Mouse (Mus musculus) CD8-positive naive resting alpha-beta T cell, adult 2 months (primary cell): ENCODE data around the gene Rtn4rl1.

Source experiments
- DNase-seq, 2 experiments: peaks; one replicate each; pipeline ENCODE4 v3.0.0; 2022; ENCODE audit warnings: low read depth in 2 of 2, low spot score in 2 of 2

Gene Rtn4rl1

GRCm38 (mm10) chr11:75247137-75247730 lies 53.7 kb downstream of the Rtn4rl1 start:
- no peak for DNase-seq

DNA sequence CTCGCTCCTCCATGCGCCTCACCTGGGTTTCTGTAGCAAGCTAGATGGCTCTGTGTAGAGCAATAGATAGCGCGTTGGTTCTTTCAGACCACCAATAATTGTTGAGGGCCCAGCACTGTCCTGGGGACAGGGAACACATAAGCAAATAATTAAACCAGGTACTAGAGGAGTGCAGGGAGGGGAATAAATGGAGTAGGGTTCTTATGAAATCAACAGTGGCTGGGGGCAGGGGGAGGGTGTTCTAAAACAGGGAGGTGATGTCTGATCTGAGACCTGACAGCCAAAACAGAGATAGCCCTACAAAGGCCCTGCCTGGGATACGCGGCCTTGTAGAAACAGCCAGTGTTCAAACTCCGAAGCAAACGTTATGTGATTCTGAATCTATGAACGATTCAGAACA lies 56.0 kb downstream of the Rtn4rl1 start:
- no peak for DNase-seq

DNA sequence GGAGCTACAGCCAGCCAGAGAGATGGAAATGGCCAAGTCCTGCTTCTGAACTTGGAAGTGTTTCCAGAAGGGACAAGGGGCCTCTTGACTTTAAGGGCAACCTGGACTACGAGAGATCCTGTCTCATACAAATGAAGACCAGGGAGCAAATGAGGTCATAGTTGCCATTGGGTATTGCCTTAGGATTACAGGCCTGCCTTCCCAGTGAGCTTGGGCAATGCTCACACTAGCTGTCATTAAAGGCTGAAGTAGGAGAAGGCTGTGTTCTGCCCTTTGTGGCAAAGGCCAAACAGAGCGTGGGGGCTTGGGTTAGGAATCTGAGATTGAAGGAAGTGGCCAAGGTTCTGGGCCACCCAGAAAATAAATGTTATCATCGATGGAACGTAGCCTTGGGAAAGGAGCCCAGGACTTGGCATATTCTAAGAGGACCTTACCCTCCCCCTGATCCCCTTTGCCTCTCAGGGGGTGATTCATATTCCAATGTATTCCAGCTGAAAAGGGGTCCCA lies 57.5 kb downstream of the Rtn4rl1 start:
- DNase-seq, result no peak

DNA sequence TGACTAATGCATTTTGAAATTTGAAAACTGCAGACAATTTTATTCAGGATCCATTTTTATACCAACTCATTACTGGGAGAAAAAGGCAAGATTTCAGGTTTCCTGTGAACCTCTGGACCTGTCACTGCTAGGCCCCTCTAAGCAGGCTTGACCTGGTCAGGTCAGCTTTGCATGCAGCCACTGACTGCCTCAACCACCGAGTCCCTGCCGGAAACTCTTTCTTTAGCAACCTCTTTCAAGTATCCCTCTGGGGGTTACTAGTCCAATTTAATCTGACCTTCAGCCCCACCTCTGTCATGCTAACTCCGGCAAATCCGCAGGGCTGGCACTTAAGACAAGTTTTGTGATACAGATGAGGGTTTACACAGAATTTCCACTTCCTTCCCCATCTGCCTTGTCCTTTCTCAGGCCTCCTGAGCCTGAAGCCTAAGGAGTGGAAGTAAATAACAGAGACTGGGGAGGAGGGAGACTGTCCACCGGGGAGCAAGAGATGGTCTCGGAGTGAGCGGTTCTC lies 58.0 kb downstream of the Rtn4rl1 start:
- DNase-seq, result no peak

DNA sequence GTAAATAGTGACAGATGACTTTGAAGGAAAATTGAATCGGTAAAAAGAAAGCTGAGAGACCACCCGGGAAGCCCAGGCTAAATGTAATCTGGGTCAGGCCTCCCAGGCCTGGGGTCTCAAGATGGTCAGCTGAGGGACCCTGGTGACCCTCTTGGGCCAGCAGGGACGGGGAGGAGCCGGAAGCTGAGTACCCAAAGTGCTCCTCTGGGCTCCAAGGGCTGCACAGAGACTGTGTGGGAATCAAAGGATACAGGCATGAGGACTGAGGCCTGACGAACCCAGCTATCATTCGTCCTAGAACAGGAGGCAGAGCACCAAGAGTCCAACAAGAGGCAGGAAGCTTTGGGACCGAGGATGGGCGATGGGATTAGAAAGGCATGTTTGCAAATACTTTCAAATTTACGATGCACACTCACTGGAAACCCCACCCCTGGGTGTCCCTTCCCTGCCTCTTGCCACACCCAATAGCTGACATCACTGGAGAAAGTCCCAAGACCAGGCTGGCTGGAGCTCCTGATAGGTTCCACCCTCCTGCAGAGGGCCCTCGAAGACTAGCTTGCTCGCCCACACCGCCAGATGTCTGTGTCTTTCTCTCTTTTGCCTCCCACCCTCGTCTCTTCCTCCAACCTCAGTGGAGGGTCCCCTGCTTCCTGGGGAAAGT lies 60.8 kb downstream of the Rtn4rl1 start:
- DNase-seq, result peak in 1 of 2 experiments; percentile 18

GRCm38 (mm10) chr11:75255330-75255729 lies 61.7 kb downstream of the Rtn4rl1 start:
- no peak for DNase-seq

GRCm38 (mm10) chr11:75257056-75257648 lies 63.6 kb downstream of the Rtn4rl1 start:
- DNase-seq, result no peak

DNA sequence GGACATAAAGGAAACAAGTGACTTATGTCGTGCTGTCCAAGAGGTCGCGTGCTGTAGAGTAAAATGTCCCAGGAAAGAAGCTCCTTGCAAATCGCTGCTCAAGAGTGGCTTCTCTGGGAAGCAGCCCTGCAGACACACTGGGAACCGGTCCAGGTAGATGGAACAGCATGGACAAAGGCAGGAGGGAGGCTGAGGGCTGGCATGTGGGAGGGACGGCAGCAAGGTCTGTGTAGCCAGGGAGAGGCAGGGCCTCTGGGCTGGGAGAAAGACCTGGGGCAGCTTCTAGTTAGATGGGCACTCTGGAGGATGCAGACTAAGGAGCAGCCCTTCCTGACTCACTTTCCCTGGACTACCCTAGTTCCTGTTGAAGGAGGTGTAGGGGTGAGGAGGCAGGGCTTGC lies 65.8 kb downstream of the Rtn4rl1 start:
- DNase-seq, result no peak

DNA sequence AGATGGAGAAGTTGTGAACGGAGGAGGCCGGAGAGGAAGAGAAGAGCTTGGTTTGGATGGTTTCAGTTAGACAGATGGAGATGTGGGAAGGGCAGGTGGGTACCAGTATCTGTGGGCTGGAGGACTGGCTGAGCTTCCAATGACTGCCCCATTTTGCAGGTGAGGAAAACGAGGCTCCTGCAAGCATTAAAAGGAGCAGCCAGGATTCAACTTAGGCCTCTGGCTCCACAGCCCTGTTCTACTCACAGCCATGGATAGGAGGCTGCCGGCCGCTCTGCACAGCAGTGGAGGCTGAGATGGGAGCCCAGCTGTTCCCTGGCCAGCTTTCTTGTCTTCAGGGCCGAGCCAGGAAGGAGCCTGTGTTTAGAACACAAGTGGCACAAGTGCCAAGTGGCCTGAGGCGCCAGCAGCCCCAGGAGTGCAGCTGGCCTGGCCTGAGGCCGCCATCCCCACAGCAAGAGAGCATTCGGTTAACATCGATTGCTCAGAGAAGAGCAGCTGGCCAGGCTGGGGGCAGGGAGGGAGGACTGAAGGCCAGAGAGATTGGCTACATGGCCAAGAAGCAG lies 66.5 kb downstream of the Rtn4rl1 start:
- no peak for DNase-seq

DNA sequence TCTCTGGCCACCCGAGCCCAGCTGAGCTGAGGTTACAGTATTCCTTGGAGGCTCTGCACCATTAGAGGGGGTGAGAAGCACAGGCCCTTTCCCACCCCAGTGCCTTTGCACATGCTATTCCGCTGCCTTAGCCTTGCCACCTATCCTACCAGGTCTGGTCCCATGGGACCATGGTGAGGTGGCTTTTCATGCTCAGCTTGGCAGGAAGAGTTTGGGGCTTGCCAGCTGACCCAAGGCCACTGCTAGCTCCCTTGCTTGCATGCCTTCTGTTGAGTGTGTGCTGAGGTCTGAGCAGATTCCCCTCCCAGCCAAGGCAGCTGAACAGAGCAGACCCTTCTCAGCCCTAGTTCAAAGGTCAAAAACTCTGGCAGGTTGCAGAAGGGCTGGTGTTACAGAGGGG lies 67.4 kb downstream of the Rtn4rl1 start:
- no peak for DNase-seq

GRCm38 (mm10) chr11:75261730-75262129 lies 68.1 kb downstream of the Rtn4rl1 start:
- DNase-seq, result no peak

DNA sequence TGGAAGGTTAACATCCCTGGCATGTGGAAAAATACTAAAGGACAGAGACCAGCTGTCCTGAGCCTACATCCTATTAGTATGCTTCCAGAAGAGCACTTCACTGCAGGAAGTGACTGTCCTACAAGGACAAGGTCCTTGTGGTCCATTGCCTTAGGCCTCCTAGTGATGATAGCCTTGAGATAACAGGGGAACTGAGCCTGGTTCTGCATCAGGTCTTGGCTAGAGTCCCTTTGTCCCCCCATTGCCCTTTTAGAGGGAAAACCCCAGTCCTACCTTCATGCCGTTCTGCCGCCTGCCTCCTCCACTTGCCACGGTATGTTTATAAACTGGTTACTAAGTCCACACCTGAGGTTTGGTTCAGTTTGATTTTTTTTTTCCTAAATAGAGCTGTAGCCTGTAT lies 68.6 kb downstream of the Rtn4rl1 start:
- DNase-seq, result no peak

DNA sequence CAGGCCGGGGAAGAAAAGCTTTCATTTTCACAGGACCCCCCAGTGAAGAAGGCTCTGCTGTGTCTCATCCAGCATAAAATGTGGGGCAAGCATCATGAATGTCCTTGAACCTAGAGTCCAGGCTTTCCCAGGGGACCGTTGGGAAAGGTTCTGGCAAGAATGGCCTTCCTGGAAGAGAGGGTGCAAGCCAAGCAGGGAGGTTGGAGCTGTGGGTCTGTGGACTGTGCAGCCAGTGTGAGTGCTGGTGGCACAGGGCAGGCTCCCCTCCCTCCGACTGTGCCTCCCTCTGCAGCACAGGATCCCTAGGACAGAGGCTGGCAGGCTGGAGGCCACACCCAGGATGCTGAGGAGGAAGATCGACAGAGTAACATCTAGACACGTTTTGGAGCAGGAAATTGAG lies 69.2 kb downstream of the Rtn4rl1 start:
- no peak for DNase-seq

- DNase-seq, result no peak
Observed at GRCm38 (mm10) chr11:75263274-75263963, 69.8 kb downstream of the Rtn4rl1 start.

DNA sequence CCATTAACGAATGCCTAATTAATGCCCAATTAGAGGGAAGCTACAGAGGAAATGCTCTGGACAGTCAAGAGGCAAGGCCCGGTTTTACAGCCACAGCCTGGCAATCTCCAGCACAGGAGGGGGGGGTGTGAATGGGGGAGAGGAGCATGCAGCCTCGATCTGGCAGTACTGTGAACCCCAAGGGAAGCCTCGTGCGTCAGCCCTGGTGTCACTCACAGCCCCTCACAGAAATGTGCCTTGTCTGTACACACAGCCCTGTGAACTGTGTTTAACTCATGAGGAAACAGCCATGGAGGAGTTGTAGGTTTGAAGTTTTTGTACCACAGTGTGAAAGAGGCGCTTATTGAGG lies 70.4 kb downstream of the Rtn4rl1 start:
- DNase-seq, result no peak

DNA sequence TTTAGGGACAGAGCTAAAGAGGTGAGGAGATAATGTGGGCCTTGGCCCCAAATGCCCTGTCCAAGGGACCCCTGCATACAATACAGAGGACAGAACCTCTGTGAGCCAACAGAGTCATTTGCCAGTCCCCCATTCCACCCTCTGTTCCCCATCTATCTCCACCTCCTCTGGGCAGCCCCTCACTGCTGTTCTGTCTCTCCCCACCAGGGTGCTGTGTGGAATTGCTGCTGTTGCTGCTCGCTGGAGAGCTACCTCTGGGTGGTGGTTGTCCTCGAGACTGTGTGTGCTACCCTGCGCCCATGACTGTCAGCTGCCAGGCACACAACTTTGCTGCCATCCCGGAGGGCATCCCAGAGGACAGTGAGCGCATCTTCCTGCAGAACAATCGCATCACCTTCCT lies 71.0 kb downstream of the Rtn4rl1 start:
- no peak for DNase-seq

GRCm38 (mm10) chr11:75265545-75265944 lies 72.0 kb downstream of the Rtn4rl1 start:
- no peak for DNase-seq

- no peak for DNase-seq
Observed at GRCm38 (mm10) chr11:75267826-75268281, 74.3 kb downstream of the Rtn4rl1 start.

- DNase-seq, result no peak
Observed at GRCm38 (mm10) chr11:75268492-75268891, 74.9 kb downstream of the Rtn4rl1 start.

DNA sequence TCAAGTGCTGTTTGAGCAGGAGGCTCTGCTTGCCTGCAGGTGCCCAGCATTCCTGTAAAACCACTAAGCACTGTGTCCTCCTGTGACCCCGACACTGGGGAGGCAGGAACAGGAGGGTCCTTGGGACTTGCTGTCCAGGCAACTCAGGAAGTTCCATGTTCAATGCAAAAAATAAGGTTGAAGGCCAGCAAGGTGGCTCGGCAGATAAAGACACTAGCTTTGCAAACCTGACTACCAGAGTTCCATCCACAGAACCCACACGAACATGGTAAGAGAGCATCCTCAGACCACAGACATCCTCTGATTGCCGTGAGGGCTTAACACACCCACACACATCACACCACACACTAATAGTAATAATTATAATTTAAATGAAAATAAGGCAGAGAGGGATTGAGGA lies 75.6 kb downstream of the Rtn4rl1 start:
- DNase-seq, result no peak

- no peak for DNase-seq
Observed at GRCm38 (mm10) chr11:75270276-75270984, 76.8 kb downstream of the Rtn4rl1 start.
